Mouse (Mus musculus) liver, embryonic 14.5 days (tissue): ENCODE measurements at regions not wholly inside any gene's neighbourhood (a gene's known extent, or its start where the extent isn't known, plus 50 kb on each side); places are given as distances from the start of the nearest gene placed in this dataset.

Experiments used
- ATAC-seq: fragments of 200-750 bp; cut with Nextera tagmentation; 2 replicates; pipeline ENCODE4 v1.8.0; 2017; ENCODE audit warnings: moderate number of reproducible peaks, mild to moderate bottlenecking, moderate library complexity; ENCODE audit not compliant: insufficient read depth
- DNase-seq, 3 experiments: peaks; one replicate each; pipeline ENCODE4 v3.0.0-alpha.2; 2012 to 2013; ENCODE audit warnings: low read depth in 3 of 3, low spot score in 3 of 3
- H3K27ac ChIP-seq: fragments of 300-500 bp; sonication (generic); 2 replicates; pipeline ENCODE4 v1.5.1; 2014; ENCODE audit warnings: moderate library complexity, mild to moderate bottlenecking, control low read depth, inconsistent platforms
- H3K27me3 ChIP-seq: fragments of 300-500 bp; sonication (generic); 2 replicates; pipeline ENCODE4 v1.6.1; 2014; ENCODE audit warnings: mild to moderate bottlenecking, low read length, moderate library complexity; ENCODE audit not compliant: control insufficient read depth, insufficient read depth
- H3K36me3 ChIP-seq: fragments of 300-500 bp; sonication (generic); replicated peaks from 2 replicates; pipeline ENCODE4 v1.6.1; 2014; ENCODE audit warnings: low read depth; ENCODE audit not compliant: control insufficient read depth, insufficient read depth
- H3K4me1 ChIP-seq, 2 experiments: fragments of 200-500 bp in 1 of 2; fragments of 300-500 bp in 1 of 2; sonication (generic) in 1 of 2; replicated peaks; 2 replicates each; pipeline ENCODE4 v1.6.1; 2012 to 2014; ENCODE audit warnings: antibody characterized with exemption in 1 of 2, inconsistent platforms in 1 of 2, low read length in 1 of 2; ENCODE audit not compliant: control insufficient read depth in 2 of 2, insufficient read depth in 2 of 2
- H3K4me2 ChIP-seq: fragments of 300-500 bp; sonication (generic); 2 replicates; pipeline ENCODE4 v1.6.1; 2014; ENCODE audit warnings: low read depth, mild to moderate bottlenecking, control low read depth, moderate library complexity
- H3K4me3 ChIP-seq, 2 experiments: fragments of 200-500 bp in 1 of 2; fragments of 300-500 bp in 1 of 2; sonication (generic) in 1 of 2; 2 replicates each; pipeline ENCODE4 v1.5.1; 2012 to 2014; ENCODE audit warnings: low read depth in 2 of 2, low read length in 2 of 2, mild to moderate bottlenecking in 2 of 2, control low read depth in 1 of 2, inconsistent platforms in 1 of 2, moderate library complexity in 1 of 2; ENCODE audit not compliant: insufficient read depth in 1 of 2
- H3K9ac ChIP-seq: fragments of 300-500 bp; sonication (generic); replicated peaks from 2 replicates; pipeline ENCODE4 v1.6.1; 2014; ENCODE audit warnings: mild to moderate bottlenecking, control low read depth, moderate library complexity
- H3K9me3 ChIP-seq: fragments of 300-500 bp; sonication (generic); 2 replicates; pipeline ENCODE4 v1.6.1; 2016; ENCODE audit warnings: low read length, mixed read lengths; ENCODE audit not compliant: control insufficient read depth
- CTCF ChIP-seq: IDR thresholded peaks from 2 replicates; pipeline ENCODE4 v1.5.1; 2016; ENCODE audit warnings: antibody characterized with exemption, low read depth, control low read depth
- EP300 ChIP-seq: IDR thresholded peaks from 2 replicates; pipeline ENCODE4 v1.6.1; 2016; ENCODE audit warnings: antibody characterized with exemption, low read depth
- WGBS: fragments of 180-500 bp; shearing (Covaris S2); extraction: QIAGEN DNeasy Blood & Tissue Kit; methylation state at CpG from one replicate; pipeline ENCODE4 v1.1.7; 2014; ENCODE audit not compliant: insufficient replicate concordance; 5-methylcytosine and 5-hydroxymethylcytosine counted together

GRCm38 (mm10) chr8:126845530-126846187 is 100.0 kb downstream of the Tomm20 start:
- Histone ChIP-seq H3K27me3 (no peaks in the 10 kb centered on the region), H3K9me3 (no peaks in the 10 kb centered on the region), H3K9ac (no peak overlapping the region), H3K27ac (no peak overlapping the region), H3K4me1 (peaks cover 15 to 46% of the 10 kb centered on the region in 2 experiments), H3K4me2 (no peak overlapping the region), H3K4me3 (no peak overlapping the region), H3K36me3 (no peaks in the 10 kb centered on the region)
- WGBS: 56% methylated on average over 14 of the region's 14 CpGs
- no peak for ATAC-seq
- TF ChIP-seq EP300 (no peak), CTCF (no peak)
- no peak for DNase-seq

- 67% methylated on average over 4 of the region's 4 CpGs for WGBS
- no peak overlapping the region for H3K4me3 ChIP-seq
- H3K9me3 ChIP-seq: no peaks in the 10 kb centered on the region
- H3K4me2 ChIP-seq: no peak overlapping the region
- no peak overlapping the region for H3K27ac ChIP-seq
- no peaks in the 10 kb centered on the region for H3K27me3 ChIP-seq
- H3K4me1 ChIP-seq: peaks cover 17 to 40% of the 10 kb centered on the region in 2 experiments
- no peaks in the 10 kb centered on the region for H3K36me3 ChIP-seq
- no peak for TF ChIP-seq CTCF
- TF ChIP-seq EP300: no peak
- H3K9ac ChIP-seq: no peak overlapping the region
- ATAC-seq (no peak), DNase-seq (no peak)
These were observed 101.0 kb downstream of the Tomm20 start for GRCm38 (mm10) chr8:126844627-126845026.

DNA sequence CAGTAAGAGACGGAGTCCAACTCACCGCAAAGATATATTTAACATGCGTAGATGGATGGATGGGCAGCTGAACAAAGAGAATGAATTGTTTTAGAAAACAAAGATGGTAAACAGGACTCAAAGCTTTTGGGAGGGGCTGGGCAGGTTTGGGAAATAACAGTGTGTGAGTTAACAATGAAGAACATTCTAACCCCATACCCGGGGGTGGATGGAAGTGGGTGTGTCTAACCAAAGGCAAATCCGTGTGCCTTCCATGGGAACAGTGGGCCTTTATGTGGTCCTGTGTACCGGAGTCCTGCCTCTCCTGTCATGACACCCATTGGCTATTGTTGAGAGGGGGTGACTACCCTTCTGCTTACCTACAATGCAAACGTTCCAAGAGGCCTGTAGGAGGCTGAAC is 104.5 kb downstream of the Tomm20 start:
- Histone ChIP-seq H3K4me1 (peaks cover 5 to 36% of the 10 kb centered on the region in 2 experiments; a peak in 3 of 4 replicates), H3K9ac (no peak overlapping the region), H3K36me3 (no peaks in the 10 kb centered on the region), H3K4me3 (no peak overlapping the region), H3K27ac (no peak overlapping the region), H3K9me3 (no peaks in the 10 kb centered on the region), H3K4me2 (no peak overlapping the region), H3K27me3 (no peaks in the 10 kb centered on the region)
- ATAC-seq (no peak), DNase-seq (no peak)
- WGBS: 69% methylated on average over 7 of the region's 7 CpGs
- TF ChIP-seq EP300 (no peak), CTCF (no peak)

DNA sequence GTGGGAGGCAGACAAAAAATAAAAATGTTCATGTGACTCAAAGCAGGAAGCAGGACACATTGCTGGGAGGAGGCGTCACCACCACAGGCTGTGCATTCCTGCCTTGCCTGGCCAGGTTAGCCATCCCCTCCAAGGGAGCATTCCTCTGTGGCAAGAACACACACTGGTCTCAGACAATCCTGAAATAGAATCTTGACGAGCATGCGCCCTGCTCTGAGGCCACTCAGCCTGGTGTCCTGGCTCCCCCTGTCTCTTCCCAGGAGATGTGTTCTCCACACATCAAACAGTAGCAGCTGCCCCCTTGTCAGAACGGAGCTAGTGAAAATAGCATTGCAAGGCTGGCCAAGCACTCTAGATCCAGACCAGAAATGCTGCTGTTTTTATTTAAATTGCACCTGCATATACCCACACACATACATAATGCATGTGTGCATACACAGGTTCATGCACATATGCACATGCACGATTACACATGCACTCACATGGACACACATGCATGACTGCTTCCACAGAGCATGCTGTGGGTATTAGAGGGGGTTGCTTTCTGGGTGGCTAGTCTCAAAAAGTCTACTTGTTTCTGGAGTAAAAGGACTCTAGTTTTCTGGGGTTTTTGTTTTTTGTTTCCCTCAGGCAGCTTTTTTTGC is 105.8 kb downstream of the Tomm20 start:
- Histone ChIP-seq H3K4me3 (no peak overlapping the region), H3K27ac (no peak overlapping the region; the same call in 1 of the 2 replicates), H3K4me1 (peaks cover 4 to 33% of the 10 kb centered on the region in 2 experiments; a peak in 3 of 4 replicates), H3K27me3 (no peaks in the 10 kb centered on the region), H3K9ac (no peak overlapping the region), H3K4me2 (no peak overlapping the region), H3K9me3 (no peaks in the 10 kb centered on the region), H3K36me3 (no peaks in the 10 kb centered on the region)
- DNase-seq (no peak), ATAC-seq (peak; percentile 27; the same call in 1 of the 2 replicates)
- TF ChIP-seq EP300: no peak
- TF ChIP-seq CTCF: peak; percentile 56
- WGBS: 23% methylated on average over 5 of the region's 5 CpGs

GRCm38 (mm10) chr8:126839039-126839711 is 106.5 kb downstream of the Tomm20 start:
- WGBS: 25% methylated on average over 8 of the region's 8 CpGs
- peaks cover 2 to 32% of the 10 kb centered on the region in 2 experiments; a peak in 3 of 4 replicates for H3K4me1 ChIP-seq
- no peak overlapping the region for H3K4me3 ChIP-seq
- H3K36me3 ChIP-seq: no peaks in the 10 kb centered on the region
- no peak overlapping the region for H3K4me2 ChIP-seq
- H3K27me3 ChIP-seq: no peaks in the 10 kb centered on the region
- no peak overlapping the region for H3K9ac ChIP-seq
- ATAC-seq (peak; percentile 68), DNase-seq (no peak)
- TF ChIP-seq EP300 (no peak), CTCF (no peak)
- H3K9me3 ChIP-seq: no peaks in the 10 kb centered on the region
- H3K27ac ChIP-seq: no peak overlapping the region; the same call in 1 of the 2 replicates
